Mouse (Mus musculus) left cerebral cortex, adult 2 months (tissue): ENCODE measurements around the gene Hspb8. TPM values are rescaled to one million over a fixed set of nuclear protein-coding genes. Genes with fewer than 3 reads are reported as not detected.
A peak's percentile ranks its signal among the peaks of the same experiment; 100 is the strongest.
"Not testable (repeated sequence)": the region's sequence is repeated elsewhere in the genome, so short reads cannot be mapped to it uniquely, and the experiment has no call there.

ENCODE experiments used
- DNase-seq, 2 experiments: peaks; one replicate each; pipeline ENCODE4 v3.0.0; 2021 to 2022; ENCODE audit warnings: low spot score in 2 of 2, mixed read lengths in 1 of 2; ENCODE audit errors: extremely low spot score in 1 of 2
- H3K27ac ChIP-seq: fragments of 200-600 bp; 2 replicates; pipeline ENCODE4 v1.8.1; 2022
- H3K4me3 ChIP-seq: fragments of 200-600 bp; 2 replicates; pipeline ENCODE4 v1.8.1; 2022
- CTCF ChIP-seq: fragments of 200-600 bp; IDR thresholded peaks from 2 replicates; pipeline ENCODE4 v1.8.1; 2022; ENCODE audit warnings: antibody characterized with exemption, mild to moderate bottlenecking, moderate library complexity
- intact Hi-C: fragments of 180-260 bp; cut with DNase I; formaldehyde crosslinking; loops from one replicate; pipeline ENCODE4 v1.15.1; 2025
- total RNA-seq, 2 experiments: library from RNA; stranded (reverse); gene quantifications; 2 replicates each; pipeline ENCODE4 v1.2.3; 2021

Gene Hspb8
- total RNA-seq, 2 experiments from 2014 or later, result 11.0 to 12.6 TPM

- peak; percentile 53 to 54 for DNase-seq
- no peak for TF ChIP-seq CTCF
- Histone ChIP-seq H3K4me3 (no peak overlapping the region), H3K27ac (peak overlapping the region; percentile 44; the same call in 1 of the 2 replicates)
- intact Hi-C loops, result loop anchor here (5.0 kb wide), 1 partner anchor 59 kb away; no protein-coding TSS in a partner anchor
Observed at GRCm38 (mm10) chr5:116446552-116446951, 23.9 kb upstream of the Hspb8 start.

GRCm38 (mm10) chr5:116445634-116446367 is 23.1 kb upstream of the Hspb8 start:
- no peak overlapping the region for H3K4me3 ChIP-seq

GRCm38 (mm10) chr5:116444517-116444916 is 21.9 kb upstream of the Hspb8 start:
- DNase-seq, result peak in 1 of 2 experiments; percentile 35
- intact Hi-C loops, result loop anchor here (2.0 to 5.0 kb wide), 2 partner anchors 82 to 448 kb away; no protein-coding TSS in a partner anchor
- Histone ChIP-seq H3K4me3 (no peak overlapping the region), H3K27ac (peak overlapping the region; percentile 86)
- TF ChIP-seq CTCF, result peak; percentile 49

More at GRCm38 (mm10) chr5:116445634-116446367, 23.1 kb upstream of the Hspb8 start:
- no peak for TF ChIP-seq CTCF
- H3K27ac ChIP-seq, result no peak overlapping the region
- DNase-seq, result no peak
- intact Hi-C loops, result loop anchor here (1.0 to 5.0 kb wide), 3 partner anchors 58 to 146 kb away; partner anchors contain the start of gene Srrm4

GRCm38 (mm10) chr5:116443459-116443940 is 20.8 kb upstream of the Hspb8 start:
- no peak for TF ChIP-seq CTCF
- intact Hi-C loops, result loop anchor here (5.0 kb wide), 1 partner anchor 449 kb away; no protein-coding TSS in a partner anchor
- H3K27ac ChIP-seq, result peak overlapping the region; percentile 86
- no peak overlapping the region for H3K4me3 ChIP-seq
- peak in 1 of 2 experiments; percentile 52 for DNase-seq

- intact Hi-C loops, result loop anchor here (5.0 kb wide), 1 partner anchor 449 kb away; no protein-coding TSS in a partner anchor
- DNase-seq, result peak; percentile 38 to 50
- Histone ChIP-seq H3K27ac (peak overlapping the region; percentile 86), H3K4me3 (no peak overlapping the region)
- TF ChIP-seq CTCF, result no peak
Observed at GRCm38 (mm10) chr5:116442697-116443458, 20.2 kb upstream of the Hspb8 start.

- no peak for TF ChIP-seq CTCF
- intact Hi-C loops, result loop anchor here (5.0 kb wide), 1 partner anchor 452 kb away; no protein-coding TSS in a partner anchor
- peak in 1 of 2 experiments; percentile 65 for DNase-seq
- H3K27ac ChIP-seq, result peak overlapping the region; percentile 57
- H3K4me3 ChIP-seq, result no peak overlapping the region
Observed at GRCm38 (mm10) chr5:116440251-116440650, 17.6 kb upstream of the Hspb8 start.

- Histone ChIP-seq H3K4me3 (no peak overlapping the region), H3K27ac (no peak overlapping the region)
- no peak for DNase-seq
- TF ChIP-seq CTCF, result no peak
- intact Hi-C loops, result no loop called here
Observed at GRCm38 (mm10) chr5:116438328-116438727, 15.7 kb upstream of the Hspb8 start.

- no peak overlapping the region for H3K4me3 ChIP-seq
- DNase-seq, result no peak
- intact Hi-C loops, result no loop called here
- no peak overlapping the region for H3K27ac ChIP-seq
- no peak for TF ChIP-seq CTCF
Observed at GRCm38 (mm10) chr5:116436117-116436516, 13.5 kb upstream of the Hspb8 start.

- DNase-seq, result peak in 1 of 2 experiments; percentile 22
- Histone ChIP-seq H3K27ac (no peak overlapping the region), H3K4me3 (no peak overlapping the region)
- intact Hi-C loops, result no loop called here
- no peak for TF ChIP-seq CTCF
Observed at GRCm38 (mm10) chr5:116434976-116435850, 12.5 kb upstream of the Hspb8 start.

GRCm38 (mm10) chr5:116432871-116433270 is 10.2 kb upstream of the Hspb8 start:
- intact Hi-C loops, result no loop called here
- no peak overlapping the region for H3K4me3 ChIP-seq
- DNase-seq, result no peak
- H3K27ac ChIP-seq, result no peak overlapping the region
- TF ChIP-seq CTCF, result no peak

- DNase-seq, result no peak
- intact Hi-C loops, result no loop called here
- no peak for TF ChIP-seq CTCF
- no peak overlapping the region for H3K4me3 ChIP-seq
- no peak overlapping the region for H3K27ac ChIP-seq
Observed at GRCm38 (mm10) chr5:116426701-116427100, 4.0 kb upstream of the Hspb8 start.

- H3K27ac ChIP-seq, DNase-seq, H3K4me3 ChIP-seq, intact Hi-C loops: not testable (repeated sequence)
Observed at GRCm38 (mm10) chr5:116425709-116426108, 3.0 kb upstream of the Hspb8 start.
